Mouse (Mus musculus) spleen, adult 2 months (tissue): ENCODE results near the gene Sec14l5. TPM values are rescaled to one million over a fixed set of nuclear protein-coding genes. Genes with fewer than 3 reads are reported as not detected.

Experiments
- DNase-seq, 2 experiments: peaks; one replicate each; pipeline versions ENCODE4 v3.0.0 to v3.0.0-alpha.2; 2012 to 2021; ENCODE audit warnings: low spot score in 2 of 2, low read depth in 1 of 2
- H3K27ac ChIP-seq: fragments of 200-500 bp; 2 replicates; pipeline ENCODE4 v1.5.1; 2012; ENCODE audit warnings: low read length, inconsistent platforms; ENCODE audit not compliant: insufficient read depth
- H3K27me3 ChIP-seq: fragments of 200-500 bp; 2 replicates; pipeline ENCODE4 v1.6.1; 2012; ENCODE audit warnings: mild to moderate bottlenecking, moderate library complexity, low read length, inconsistent platforms; ENCODE audit not compliant: control insufficient read depth, insufficient read depth
- H3K36me3 ChIP-seq: fragments of 200-500 bp; 2 replicates; pipeline ENCODE4 v1.6.1; 2012; ENCODE audit warnings: mild to moderate bottlenecking, low read length, inconsistent platforms; ENCODE audit not compliant: control insufficient read depth, insufficient read depth
- H3K4me1 ChIP-seq: fragments of 200-500 bp; 2 replicates; pipeline ENCODE4 v1.6.1; 2011; ENCODE audit warnings: inconsistent platforms; ENCODE audit not compliant: control insufficient read depth, insufficient read depth, insufficient read length
- H3K4me3 ChIP-seq: fragments of 200-500 bp; 2 replicates; pipeline ENCODE4 v1.5.1; 2011; ENCODE audit warnings: mild to moderate bottlenecking, inconsistent platforms; ENCODE audit not compliant: insufficient read depth, insufficient read length; ENCODE audit errors: extremely low read depth
- CTCF ChIP-seq: fragments of 200-500 bp; IDR thresholded peaks from 2 replicates; pipeline ENCODE4 v1.5.1; 2011; ENCODE audit warnings: mild to moderate bottlenecking, inconsistent platforms; ENCODE audit not compliant: insufficient read depth, insufficient read length, insufficient replicate concordance; ENCODE audit errors: extremely low read depth
- POLR2A ChIP-seq: fragments of 200-500 bp; IDR thresholded peaks from 2 replicates; pipeline ENCODE4 v1.6.1; 2011; ENCODE audit warnings: low read depth, low read length, inconsistent platforms
- WGBS: fragments of 180-500 bp; shearing (Covaris S2); methylation state at CpG from one replicate; pipeline ENCODE4 v1.1.7; 2018; 5-methylcytosine and 5-hydroxymethylcytosine counted together
- polyA plus RNA-seq: library from polyadenylated mRNA; depleted of rRNA; stranded (reverse); fragments of >200 nt; gene quantifications from 2 replicates; pipeline ENCODE4 v1.2.3, GENCODE M21; 2012; rRNA removed

Sec14l5 gene
- 0.53 and 0.55 TPM in 2 replicates for polyA plus RNA-seq

DNA sequence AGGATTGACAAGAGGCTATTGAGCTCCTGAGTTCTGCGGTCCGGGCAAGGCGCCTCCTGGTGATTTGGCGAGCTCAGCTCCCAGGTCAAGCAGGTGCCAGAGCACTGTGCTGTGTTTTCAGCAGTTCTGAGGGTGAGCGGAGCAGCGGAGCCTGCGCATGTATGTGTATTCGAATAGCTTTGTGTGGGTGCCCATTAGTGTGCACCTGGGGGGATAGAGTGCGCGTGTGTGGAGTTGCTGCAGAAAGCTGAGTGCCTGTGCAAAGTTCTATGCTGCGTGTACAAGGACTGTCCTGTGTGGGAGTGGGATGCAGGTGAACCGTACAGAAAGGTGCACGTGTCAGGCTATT lies at the start of gene Sec14l5:
Sec14l5 (plus strand) TSS at position 73 of the 349 bp plus-strand sequence.
- H3K27me3 ChIP-seq = no peaks in the 10 kb centered on the region
- TF ChIP-seq POLR2A (no peak), CTCF (no peak)
- no peak within 1 kb of the TSS for H3K27ac ChIP-seq
- H3K4me1 ChIP-seq = 0 out of 2 replicates have a peak, but pooled peaks cover 3% of the 10 kb centered on the region
- DNase-seq = no peak
- peak within 1 kb of the TSS; percentile 16; the same call in 1 of the 2 replicates for H3K4me3 ChIP-seq
- H3K36me3 ChIP-seq = no peaks in the 10 kb centered on the region
- WGBS = 17% methylated on average over 13 of the region's 13 CpGs

- Histone ChIP-seq H3K4me1 (no peaks in the 10 kb centered on the region), H3K27me3 (no peaks in the 10 kb centered on the region), H3K36me3 (no peaks in the 10 kb centered on the region), H3K4me3 (no peak overlapping the region), H3K27ac (no peak overlapping the region)
- no peak for DNase-seq
- TF ChIP-seq CTCF (no peak), POLR2A (no peak)
- WGBS = 80% methylated on average over 6 of the region's 6 CpGs
Measured at GRCm38 (mm10) chr16:5101000-5101399, 45.9 kb upstream of the Sec14l5 start.

GRCm38 (mm10) chr16:5109877-5110276 lies 37.0 kb upstream of the Sec14l5 start:
- Histone ChIP-seq H3K36me3 (no peaks in the 10 kb centered on the region), H3K27me3 (no peaks in the 10 kb centered on the region), H3K4me1 (no peaks in the 10 kb centered on the region), H3K27ac (no peak overlapping the region), H3K4me3 (no peak overlapping the region)
- no peak for DNase-seq
- TF ChIP-seq CTCF = no peak
- TF ChIP-seq POLR2A = no peak
- WGBS = 88% methylated on average over 7 of the region's 7 CpGs

GRCm38 (mm10) chr16:5111021-5111420 lies 35.9 kb upstream of the Sec14l5 start:
- TF ChIP-seq POLR2A = no peak
- no peak for TF ChIP-seq CTCF
- Histone ChIP-seq H3K4me3 (no peak overlapping the region), H3K27ac (no peak overlapping the region), H3K36me3 (no peaks in the 10 kb centered on the region), H3K27me3 (no peaks in the 10 kb centered on the region), H3K4me1 (no peaks in the 10 kb centered on the region)
- no peak for DNase-seq
- WGBS = 94% methylated on average over 3 of the region's 3 CpGs

GRCm38 (mm10) chr16:5113002-5113550 lies 33.8 kb upstream of the Sec14l5 start:
- no peak for TF ChIP-seq POLR2A
- TF ChIP-seq CTCF = no peak
- H3K4me3 ChIP-seq = no peak overlapping the region
- DNase-seq = no peak
- no peak overlapping the region for H3K27ac ChIP-seq
- no peaks in the 10 kb centered on the region for H3K4me1 ChIP-seq
- H3K36me3 ChIP-seq = no peaks in the 10 kb centered on the region
- WGBS = 71% methylated on average over 4 of the region's 4 CpGs
- H3K27me3 ChIP-seq = no peaks in the 10 kb centered on the region

DNA sequence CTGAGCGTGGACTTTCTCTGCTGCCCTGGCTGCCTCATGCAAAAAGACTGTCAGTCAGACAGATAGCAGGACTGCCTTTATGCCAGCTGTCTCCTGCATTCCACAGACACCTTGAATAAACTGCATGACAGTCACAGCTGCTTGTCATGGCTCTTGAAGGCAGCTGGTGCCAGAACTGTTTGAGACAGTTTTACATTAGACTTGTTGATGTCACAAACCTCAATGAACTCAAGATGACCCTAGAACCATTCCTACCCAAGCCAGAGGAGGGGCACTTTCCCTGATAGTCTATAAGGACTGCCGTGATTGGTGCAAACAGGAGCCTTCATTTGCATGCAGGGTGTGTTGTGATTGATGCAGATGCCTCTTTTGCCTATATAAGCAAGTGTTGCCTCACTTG lies 33.3 kb upstream of the Sec14l5 start:
- no peaks in the 10 kb centered on the region for H3K4me1 ChIP-seq
- no peak for DNase-seq
- H3K36me3 ChIP-seq = no peaks in the 10 kb centered on the region
- TF ChIP-seq CTCF = no peak
- TF ChIP-seq POLR2A = no peak
- H3K27me3 ChIP-seq = no peaks in the 10 kb centered on the region
- 81% methylated on average over 2 of the region's 2 CpGs for WGBS
- H3K4me3 ChIP-seq = no peak overlapping the region
- no peak overlapping the region for H3K27ac ChIP-seq

GRCm38 (mm10) chr16:5119385-5119784 lies 27.5 kb upstream of the Sec14l5 start:
- no peak for DNase-seq
- TF ChIP-seq CTCF = no peak
- TF ChIP-seq POLR2A = no peak
- Histone ChIP-seq H3K27me3 (no peaks in the 10 kb centered on the region), H3K4me3 (no peak overlapping the region), H3K4me1 (peaks cover under 1% of the 10 kb centered on the region; the same call in 1 of the 2 replicates), H3K36me3 (no peaks in the 10 kb centered on the region), H3K27ac (no peak overlapping the region)
- WGBS = 78% methylated on average over 4 of the region's 4 CpGs
